Mouse (Mus musculus): ENCODE results near the gene Add1.

DNA sequence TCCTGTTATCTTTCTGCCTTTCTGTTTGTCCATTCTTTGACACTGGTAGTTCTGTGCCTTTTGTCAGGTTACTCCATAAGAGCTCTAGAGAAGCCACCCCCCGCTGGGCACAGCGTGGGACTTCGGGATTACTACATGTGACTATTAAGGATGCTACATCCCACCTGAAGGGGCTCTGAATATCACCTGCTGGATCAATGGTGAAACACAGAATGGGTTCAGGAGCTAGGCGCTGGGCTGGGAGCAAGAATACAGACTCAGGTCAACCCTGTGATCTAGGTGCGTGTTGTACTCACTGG, 47.0 kb upstream of the Add1 start:
- TF ChIP-seq CTCF (IDR thresholded peaks at IDR 0.05; ENCODE audit: extremely low read depth, insufficient read depth, insufficient read length, insufficient replicate concordance) (no peak), POLR2A (IDR thresholded peaks at IDR 0.05; ENCODE audit: low read depth, low read length) (no peak)

All from spleen, adult 2 months (tissue).